Mouse (Mus musculus): ENCODE data around the gene Agpat1. TPM values are rescaled to one million over a fixed set of nuclear protein-coding genes. Genes with fewer than 3 reads are reported as not detected.

Gene Agpat1
- polyA plus RNA-seq, 1 experiment: 236 TPM

DNA sequence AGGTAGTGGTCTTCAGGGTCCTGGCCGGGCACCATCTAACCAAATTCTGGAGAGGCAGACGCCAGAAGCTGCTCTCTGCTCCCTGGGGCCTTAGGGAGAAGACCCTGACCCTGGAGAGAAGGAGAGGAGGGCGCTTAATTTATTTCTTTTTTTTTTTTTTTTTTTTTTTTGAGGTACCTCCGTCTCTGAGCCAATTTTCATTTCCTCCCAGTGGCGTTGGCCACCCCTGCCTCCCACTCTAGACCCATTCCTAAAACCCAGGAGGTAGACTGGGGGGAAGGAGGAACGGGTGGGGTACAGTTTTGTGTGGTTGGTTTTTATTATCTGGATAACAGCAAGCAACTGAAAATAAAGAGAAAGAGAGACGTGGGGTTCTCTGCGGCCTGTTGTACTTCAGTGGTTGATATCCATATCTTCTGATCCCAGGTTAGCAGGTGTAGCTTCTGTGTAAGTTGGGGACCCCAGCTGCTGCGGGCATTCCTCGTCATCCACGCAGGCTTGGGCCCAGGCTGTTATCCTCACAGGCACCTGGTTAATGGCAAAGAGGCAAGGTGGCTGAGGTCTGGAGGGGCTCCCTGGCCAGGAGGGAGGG lies 9.1 kb downstream of the Agpat1 start:
- Histone ChIP-seq H3K4me1 (ENCODE audit: control insufficient read depth, insufficient read depth, low read length) (peaks cover 5% of the 10 kb centered on the region), H3K27ac (ENCODE audit: insufficient read depth, low read length) (no peak overlapping the region), H3K4me3 (ENCODE audit: insufficient read depth, low read length) (no peak overlapping the region)
- no peak for TF ChIP-seq CTCF (IDR thresholded peaks at IDR 0.05; ENCODE audit: extremely low read depth, insufficient read depth, low read length)
- no peak for TF ChIP-seq POLR2A (IDR thresholded peaks at IDR 0.05; ENCODE audit: extremely low read depth, insufficient read depth, low read length)

DNA sequence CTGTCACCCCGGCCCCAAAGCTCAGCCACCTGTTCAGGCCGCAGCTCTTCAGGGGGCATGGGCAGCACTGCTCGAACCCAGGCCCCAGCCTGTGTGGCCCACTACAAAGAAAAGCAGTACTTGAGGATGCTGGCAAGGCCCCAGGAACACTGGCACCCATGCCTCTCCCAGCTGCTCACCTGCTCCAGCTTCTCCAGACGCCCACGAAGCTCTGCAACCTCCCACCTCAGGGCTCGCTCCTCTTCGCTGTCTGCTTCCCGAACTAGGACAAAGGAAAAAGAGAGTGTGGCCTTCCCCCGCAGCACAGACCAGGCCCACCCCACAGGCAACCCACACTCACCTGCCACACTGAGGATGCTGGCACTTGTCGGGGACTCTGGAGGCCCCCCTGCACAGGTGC lies 9.8 kb downstream of the Agpat1 start:
- peaks cover 4% of the 10 kb centered on the region for H3K4me1 ChIP-seq (ENCODE audit: control insufficient read depth, insufficient read depth, low read length)
- H3K27ac ChIP-seq (ENCODE audit: insufficient read depth, low read length): peak overlapping the region; percentile 27; the same call in 1 of the 2 replicates
- H3K4me3 ChIP-seq (ENCODE audit: insufficient read depth, low read length): no peak overlapping the region
- TF ChIP-seq CTCF (IDR thresholded peaks at IDR 0.05; ENCODE audit: extremely low read depth, insufficient read depth, low read length): no peak
- 0 out of 2 replicates have a peak, but pooled peaks have one; percentile 18 for TF ChIP-seq POLR2A (IDR thresholded peaks at IDR 0.05; ENCODE audit: extremely low read depth, insufficient read depth, low read length)

DNA sequence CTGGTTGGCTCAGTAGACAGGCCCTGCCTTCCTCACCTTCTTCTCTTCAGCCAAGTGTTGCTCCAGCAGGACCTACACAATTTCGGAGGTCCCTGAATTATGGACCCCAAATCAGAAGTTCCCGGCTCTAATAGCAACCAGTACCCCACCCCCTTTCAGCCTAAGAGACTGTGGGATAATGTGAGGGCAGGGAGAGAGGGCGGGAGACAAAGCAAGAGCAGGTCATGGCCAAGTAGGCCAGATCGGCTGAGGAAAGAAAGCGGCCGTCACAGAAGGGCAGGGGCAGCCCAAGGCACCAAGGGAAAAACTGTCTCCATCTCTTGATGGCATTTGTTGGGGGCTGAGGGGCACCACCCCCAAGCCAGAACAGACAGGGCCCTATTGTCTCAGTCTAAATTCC lies 11.8 kb downstream of the Agpat1 start, which contains the start of gene Egfl8:
Gene Egfl8 (minus strand): TSS at position 101 of the 400 bp plus-strand sequence.
- TF ChIP-seq CTCF (IDR thresholded peaks at IDR 0.05; ENCODE audit: extremely low read depth, insufficient read depth, low read length): no peak
- Histone ChIP-seq H3K27ac (ENCODE audit: insufficient read depth, low read length) (0 out of 2 replicates have a peak within 1 kb of the TSS, but pooled peaks have one; percentile 35), H3K4me3 (ENCODE audit: insufficient read depth, low read length) (no peak within 1 kb of the TSS), H3K4me1 (ENCODE audit: control insufficient read depth, insufficient read depth, low read length) (peaks cover 3% of the 10 kb centered on the region)

DNA sequence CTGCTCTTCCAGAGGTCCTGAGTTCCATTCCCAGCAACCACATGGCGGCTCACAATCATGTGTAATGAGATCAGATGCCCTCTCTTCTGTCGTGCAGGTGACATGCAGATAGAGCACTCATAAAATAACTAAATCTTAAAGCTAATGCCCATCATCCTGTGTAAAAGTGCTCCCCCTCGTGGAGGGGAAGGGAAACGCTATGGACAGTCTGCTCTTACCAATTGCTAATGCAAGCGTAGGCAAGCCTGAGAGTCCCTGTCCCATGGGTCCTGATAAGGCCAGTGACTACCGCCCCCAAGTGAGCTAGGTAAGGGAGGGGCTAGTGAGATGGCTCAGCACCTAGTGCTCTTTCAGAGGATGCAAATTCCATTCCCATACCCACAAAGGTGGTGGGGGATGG lies 14.9 kb downstream of the Agpat1 start:
- no peak overlapping the region for H3K4me3 ChIP-seq (ENCODE audit: insufficient read depth, low read length)
- no peaks in the 10 kb centered on the region for H3K4me1 ChIP-seq (ENCODE audit: control insufficient read depth, insufficient read depth, low read length)
- no peak overlapping the region for H3K27ac ChIP-seq (ENCODE audit: insufficient read depth, low read length)
- TF ChIP-seq CTCF (IDR thresholded peaks at IDR 0.05; ENCODE audit: extremely low read depth, insufficient read depth, low read length): peak; percentile 88
- no peak for TF ChIP-seq POLR2A (IDR thresholded peaks at IDR 0.05; ENCODE audit: extremely low read depth, insufficient read depth, low read length)

DNA sequence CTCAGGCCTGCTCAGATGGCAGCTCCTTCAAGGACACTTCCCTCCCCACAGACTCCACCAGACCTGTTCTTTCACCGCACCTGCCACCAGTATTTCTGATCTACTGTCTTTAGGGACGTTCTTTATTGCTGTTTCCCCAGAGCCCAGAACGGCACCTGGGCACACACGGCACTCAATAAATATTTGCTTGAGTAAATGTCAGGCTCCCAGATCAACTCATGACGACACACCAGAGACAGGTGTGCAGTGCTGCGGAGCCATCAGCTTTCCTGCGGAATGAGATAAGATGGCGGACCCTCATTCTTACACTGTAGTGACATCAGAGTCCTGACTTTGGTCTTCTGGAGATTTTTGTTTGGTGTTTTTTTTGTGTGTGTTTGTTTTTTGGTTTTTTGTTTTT lies 16.9 kb downstream of the Agpat1 start:
- Histone ChIP-seq H3K27ac (ENCODE audit: insufficient read depth, low read length) (no peak overlapping the region), H3K4me3 (ENCODE audit: insufficient read depth, low read length) (no peak overlapping the region), H3K4me1 (ENCODE audit: control insufficient read depth, insufficient read depth, low read length) (no peaks in the 10 kb centered on the region)
- TF ChIP-seq CTCF (IDR thresholded peaks at IDR 0.05; ENCODE audit: extremely low read depth, insufficient read depth, low read length): no peak
- no peak for TF ChIP-seq POLR2A (IDR thresholded peaks at IDR 0.05; ENCODE audit: extremely low read depth, insufficient read depth, low read length)

DNA sequence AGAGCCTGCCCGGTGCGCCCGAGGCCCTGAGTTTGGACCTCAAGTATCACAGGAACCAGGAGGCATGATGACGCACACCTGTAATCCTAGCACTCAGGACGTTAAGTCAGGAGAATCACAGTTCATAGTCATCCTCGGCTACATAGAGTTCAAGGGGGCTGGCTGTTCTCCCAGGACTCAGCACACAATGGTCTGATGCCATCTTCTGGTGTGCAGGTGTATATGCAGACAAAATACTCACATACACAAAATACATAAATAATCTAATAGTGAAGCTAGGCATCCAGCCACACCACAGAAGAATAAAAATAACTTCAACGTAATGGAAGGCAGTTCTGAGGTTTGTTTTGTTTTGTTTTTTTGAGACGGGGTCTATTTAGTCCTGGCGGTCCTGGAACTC lies 19.1 kb downstream of the Agpat1 start:
- no peak overlapping the region for H3K4me3 ChIP-seq (ENCODE audit: insufficient read depth, low read length)
- H3K4me1 ChIP-seq (ENCODE audit: control insufficient read depth, insufficient read depth, low read length): no peaks in the 10 kb centered on the region; the same call in 1 of the 2 replicates
- no peak overlapping the region for H3K27ac ChIP-seq (ENCODE audit: insufficient read depth, low read length)
- TF ChIP-seq CTCF (IDR thresholded peaks at IDR 0.05; ENCODE audit: extremely low read depth, insufficient read depth, low read length) (0 out of 2 replicates have a peak, but pooled peaks have one; percentile 17), POLR2A (IDR thresholded peaks at IDR 0.05; ENCODE audit: extremely low read depth, insufficient read depth, low read length) (no peak)

DNA sequence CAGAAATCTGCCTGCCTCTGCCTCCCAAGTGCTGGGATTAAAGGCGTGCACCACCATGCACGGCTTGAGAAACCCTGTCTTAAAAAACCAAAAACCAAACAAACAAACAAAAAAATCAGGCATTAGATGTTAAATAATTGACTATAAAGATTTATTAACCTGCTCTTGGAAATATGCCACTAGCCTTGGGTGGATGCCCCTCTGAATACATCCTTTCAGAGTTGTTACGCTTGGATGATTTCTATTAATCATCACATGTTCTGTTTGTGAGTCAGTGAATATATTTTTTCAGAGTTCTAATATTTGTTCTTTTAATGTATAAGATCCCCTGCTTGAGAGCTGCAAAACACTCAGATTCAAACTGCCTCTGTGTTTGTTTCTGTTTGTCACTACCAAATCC lies 20.9 kb downstream of the Agpat1 start:
- peaks cover 5% of the 10 kb centered on the region; the same call in 1 of the 2 replicates for H3K4me1 ChIP-seq (ENCODE audit: control insufficient read depth, insufficient read depth, low read length)
- H3K4me3 ChIP-seq (ENCODE audit: insufficient read depth, low read length): no peak overlapping the region
- H3K27ac ChIP-seq (ENCODE audit: insufficient read depth, low read length): no peak overlapping the region
- no peak for TF ChIP-seq CTCF (IDR thresholded peaks at IDR 0.05; ENCODE audit: extremely low read depth, insufficient read depth, low read length)
- TF ChIP-seq POLR2A (IDR thresholded peaks at IDR 0.05; ENCODE audit: extremely low read depth, insufficient read depth, low read length): no peak

DNA sequence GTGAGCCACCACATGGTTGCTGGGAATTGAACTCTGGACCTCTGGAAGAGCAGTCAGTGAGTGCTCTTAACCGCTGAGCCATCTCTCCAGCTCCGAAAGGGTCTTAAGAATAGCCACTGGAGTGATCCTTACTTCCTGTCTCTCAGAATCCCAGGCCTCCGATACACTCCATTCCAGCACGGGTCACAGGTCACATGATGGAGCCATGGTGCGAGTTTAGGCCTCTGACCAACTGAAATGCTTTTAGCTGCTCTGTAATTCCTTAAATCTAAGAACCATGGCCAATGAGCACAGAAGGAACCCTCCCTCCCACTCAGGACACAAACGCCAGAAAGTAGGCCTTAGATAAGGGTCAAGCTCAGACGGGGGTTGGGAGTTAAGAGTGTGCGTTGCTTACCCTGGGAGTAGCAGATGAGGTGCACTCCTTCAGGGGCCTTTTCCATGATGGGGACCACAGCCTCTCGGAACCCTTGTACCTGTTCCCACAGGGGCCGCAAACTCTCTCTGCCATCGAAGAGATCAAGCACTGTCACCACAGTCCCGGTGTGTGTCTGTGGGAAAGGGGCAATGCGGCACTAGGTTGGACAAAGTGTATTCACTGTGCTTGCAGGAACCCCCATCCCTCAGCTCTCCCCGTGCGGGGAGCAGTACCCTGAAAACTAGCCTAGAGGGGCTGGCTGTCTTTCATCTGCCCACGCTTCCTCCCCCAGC lies 22.2 kb downstream of the Agpat1 start:
- H3K4me1 ChIP-seq (ENCODE audit: control insufficient read depth, insufficient read depth, low read length): peaks cover 5% of the 10 kb centered on the region; the same call in 1 of the 2 replicates
- H3K4me3 ChIP-seq (ENCODE audit: insufficient read depth, low read length): peak overlapping the region; percentile 75
- H3K27ac ChIP-seq (ENCODE audit: insufficient read depth, low read length): 0 out of 2 replicates have a peak overlapping the region, but pooled peaks have one; percentile 55
- TF ChIP-seq CTCF (IDR thresholded peaks at IDR 0.05; ENCODE audit: extremely low read depth, insufficient read depth, low read length) (no peak), POLR2A (IDR thresholded peaks at IDR 0.05; ENCODE audit: extremely low read depth, insufficient read depth, low read length) (no peak)

DNA sequence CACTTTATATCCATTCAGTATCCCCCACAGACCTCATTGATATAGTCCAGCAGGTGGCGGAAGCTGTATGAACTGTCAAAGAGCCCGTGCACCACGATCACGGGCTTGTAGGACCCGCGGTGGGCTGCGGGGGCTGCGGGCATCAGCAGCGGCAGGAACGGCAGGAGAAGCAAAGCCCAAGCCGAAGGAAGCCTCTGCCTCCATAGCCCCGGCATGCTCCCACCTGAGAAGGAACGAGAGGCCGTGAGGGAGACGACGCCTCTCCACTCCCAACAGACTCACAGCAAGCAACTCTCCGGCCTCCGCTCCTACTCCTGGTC lies 22.7 kb downstream of the Agpat1 start:
- peaks cover 5% of the 10 kb centered on the region; the same call in 1 of the 2 replicates for H3K4me1 ChIP-seq (ENCODE audit: control insufficient read depth, insufficient read depth, low read length)
- peak; percentile 38 for TF ChIP-seq CTCF (IDR thresholded peaks at IDR 0.05; ENCODE audit: extremely low read depth, insufficient read depth, low read length)
- TF ChIP-seq POLR2A (IDR thresholded peaks at IDR 0.05; ENCODE audit: extremely low read depth, insufficient read depth, low read length): no peak

More for the DNA sequence above, 22.7 kb downstream of the Agpat1 start:
- H3K4me3 ChIP-seq (ENCODE audit: insufficient read depth, low read length): peak overlapping the region; percentile 75
- H3K27ac ChIP-seq (ENCODE audit: insufficient read depth, low read length): peak overlapping the region; percentile 55

Measured in cortical plate, adult 2 months (tissue).